Mouse (Mus musculus) layer of hippocampus, postnatal 25 days (tissue): Measurements from ENCODE around the gene Aldh1a3. TPM values are rescaled to one million over a fixed set of nuclear protein-coding genes. Genes with fewer than 3 reads are reported as not detected.
A peak's percentile ranks its signal among the peaks of the same experiment; 100 is the strongest.

Experiments
- DNase-seq, 2 experiments: peaks; one replicate each; pipeline ENCODE4 v3.0.0; 2022; ENCODE audit warnings: mixed read lengths in 2 of 2, low spot score in 1 of 2; ENCODE audit errors: extremely low spot score in 1 of 2
- total RNA-seq, 2 experiments: library from RNA; stranded (reverse); gene quantifications; 2 replicates each; pipeline ENCODE4 v1.2.3; 2021

The Aldh1a3 gene
- total RNA-seq, 2 experiments from 2014 or later = 0.87 to 1.3 TPM

- no peak for DNase-seq
Observed at GRCm38 (mm10) chr7:66375736-66376135, 51.6 kb downstream of the Aldh1a3 start.

GRCm38 (mm10) chr7:66373391-66373790, 53.9 kb downstream of the Aldh1a3 start:
- no peak for DNase-seq

- DNase-seq = no peak
Observed at GRCm38 (mm10) chr7:66370970-66371369, 56.3 kb downstream of the Aldh1a3 start.

GRCm38 (mm10) chr7:66369934-66370445, 57.3 kb downstream of the Aldh1a3 start:
- no peak for DNase-seq

- no peak for DNase-seq
Observed at GRCm38 (mm10) chr7:66369071-66369933, 58.0 kb downstream of the Aldh1a3 start.

GRCm38 (mm10) chr7:66365904-66366303, 61.4 kb downstream of the Aldh1a3 start, which contains the start of gene Gm10974:
Gene Gm10974, plus strand, starts transcription at chr7:66365905.
- DNase-seq = no peak

- DNase-seq = no peak
Observed at GRCm38 (mm10) chr7:66365411-66365810, 61.9 kb downstream of the Aldh1a3 start.

GRCm38 (mm10) chr7:66364491-66364890, 62.8 kb downstream of the Aldh1a3 start:
- DNase-seq = no peak

GRCm38 (mm10) chr7:66359044-66359443, 68.3 kb downstream of the Aldh1a3 start:
- no peak for DNase-seq

GRCm38 (mm10) chr7:66358461-66358860, 68.9 kb downstream of the Aldh1a3 start:
- no peak for DNase-seq

GRCm38 (mm10) chr7:66355791-66356522, 71.4 kb downstream of the Aldh1a3 start:
- DNase-seq = no peak

- DNase-seq = no peak
Observed at GRCm38 (mm10) chr7:66354911-66355310, 72.4 kb downstream of the Aldh1a3 start.

- DNase-seq = no peak
Observed at GRCm38 (mm10) chr7:66351074-66351473, 76.2 kb downstream of the Aldh1a3 start.

GRCm38 (mm10) chr7:66349670-66350069, 77.6 kb downstream of the Aldh1a3 start:
- no peak for DNase-seq

GRCm38 (mm10) chr7:66348588-66348987, 78.7 kb downstream of the Aldh1a3 start:
- DNase-seq = no peak

GRCm38 (mm10) chr7:66346959-66347663, 80.2 kb downstream of the Aldh1a3 start:
- DNase-seq = no peak

- no peak for DNase-seq
Observed at GRCm38 (mm10) chr7:66343307-66343706, 84.0 kb downstream of the Aldh1a3 start.

GRCm38 (mm10) chr7:66342831-66343230, 84.5 kb downstream of the Aldh1a3 start:
- no peak for DNase-seq

- peak in 1 of 2 experiments; percentile 67 for DNase-seq
Observed at GRCm38 (mm10) chr7:66342323-66342722, 85.0 kb downstream of the Aldh1a3 start.
